Mouse (Mus musculus): ENCODE measurements around the gene Zmym5. TPM values are rescaled to one million over a fixed set of nuclear protein-coding genes. Genes with fewer than 3 reads are reported as not detected.
A peak's percentile ranks its signal among the peaks of the same experiment; 100 is the strongest.
"Not testable (repeated sequence)": the region's sequence is repeated elsewhere in the genome, so short reads cannot be mapped to it uniquely, and the experiment has no call there.

Zmym5 gene
- total RNA-seq (2018; cell fraction: chromatin; rRNA removed): 10 to 100 TPM; 47.0 to 97.9 (median 69.4) TPM
- 10 to 100 TPM in 23 of 26 experiments, 1 to 10 TPM in 3; 8.3 to 18.6 (median 13.0) TPM for total RNA-seq (2018; cell fraction: cytosol; rRNA removed)
- total RNA-seq (2018; cell fraction: nucleus; rRNA removed): 100 to 1,000 TPM in 3 of 26 experiments, 10 to 100 TPM in 23; 25.0 to 126 (median 66.7) TPM
- polyA plus RNA-seq (2018): 10.0 to 23.2 TPM (median 16.3 TPM) in 3 replicates

DNA sequence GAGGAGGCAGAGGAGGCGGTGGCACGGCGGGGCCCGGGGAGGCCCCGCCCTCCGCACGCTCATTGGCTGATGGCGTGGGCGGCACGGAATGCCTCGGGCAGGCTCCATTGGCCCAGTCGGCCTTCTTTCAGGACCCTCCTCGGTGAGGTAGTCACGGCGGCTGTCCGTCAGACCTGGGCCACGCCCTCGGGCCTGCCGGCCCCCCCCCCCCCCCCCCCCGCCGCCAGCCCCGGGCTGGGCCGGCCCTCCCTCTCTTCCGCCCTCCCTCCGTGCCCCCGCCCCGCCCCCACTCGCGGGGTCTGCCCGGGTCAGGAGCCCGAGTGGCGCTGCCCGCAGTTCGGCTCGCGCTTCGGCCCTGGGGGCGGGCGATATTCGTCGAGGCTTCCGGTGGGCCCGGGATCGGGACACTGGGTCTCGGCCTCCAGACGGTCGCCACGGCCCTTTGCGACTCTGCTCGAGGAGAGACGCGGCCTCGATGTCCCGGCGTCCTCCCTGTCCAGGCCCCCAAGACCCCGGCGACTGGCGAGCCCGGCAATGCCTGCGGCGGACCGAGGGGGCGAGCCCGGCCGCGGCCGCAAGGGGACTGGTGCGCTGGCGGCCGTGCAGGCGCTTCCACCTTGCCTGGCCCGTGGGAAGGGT, at the start of gene Zmym5:
Zmym5 (minus strand) TSS at position 16 of the 639 bp plus-strand sequence.
- not testable (repeated sequence) for H3K36me3 ChIP-seq (ENCODE audit: inconsistent target)
- Histone ChIP-seq H3K79me2 (ENCODE audit: inconsistent target) (peaks cover 39% of the 10 kb centered on the region), H3K27ac (peak within 1 kb of the TSS; percentile 40), H3K4me3 (ENCODE audit: inconsistent target) (peak within 1 kb of the TSS; percentile 71)
- under 1% methylated on average over 21 of the region's 72 CpGs for WGBS (ENCODE audit: missing documents)

DNA sequence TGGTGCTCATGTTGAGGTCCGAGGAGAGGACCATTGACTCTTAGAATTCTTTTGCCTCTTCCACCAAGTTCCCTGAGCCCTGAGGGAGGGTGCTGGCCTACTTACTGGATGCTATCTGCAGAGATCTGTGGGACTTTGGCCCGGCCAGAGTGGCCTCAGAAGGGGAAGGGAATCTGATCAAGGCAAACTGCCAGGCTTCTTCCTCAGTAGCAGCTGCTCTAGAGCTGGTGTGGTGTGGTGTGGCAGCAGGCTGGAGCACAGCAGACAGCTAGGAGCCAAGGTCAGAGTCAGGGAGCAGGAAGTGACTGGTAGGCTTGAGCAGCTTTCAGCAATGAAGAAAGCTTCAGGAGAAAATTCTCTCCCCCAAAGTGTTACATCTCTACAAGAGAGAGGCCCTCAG, 38.2 kb upstream of the Zmym5 start:
- H3K4me3 ChIP-seq (ENCODE audit: inconsistent target): no peak overlapping the region
- 41% methylated on average over 2 of the region's 2 CpGs for WGBS (ENCODE audit: missing documents)
- H3K79me2 ChIP-seq (ENCODE audit: inconsistent target): no peaks in the 10 kb centered on the region
- H3K36me3 ChIP-seq (ENCODE audit: inconsistent target): no peaks in the 10 kb centered on the region
- no peak overlapping the region for H3K27ac ChIP-seq

DNA sequence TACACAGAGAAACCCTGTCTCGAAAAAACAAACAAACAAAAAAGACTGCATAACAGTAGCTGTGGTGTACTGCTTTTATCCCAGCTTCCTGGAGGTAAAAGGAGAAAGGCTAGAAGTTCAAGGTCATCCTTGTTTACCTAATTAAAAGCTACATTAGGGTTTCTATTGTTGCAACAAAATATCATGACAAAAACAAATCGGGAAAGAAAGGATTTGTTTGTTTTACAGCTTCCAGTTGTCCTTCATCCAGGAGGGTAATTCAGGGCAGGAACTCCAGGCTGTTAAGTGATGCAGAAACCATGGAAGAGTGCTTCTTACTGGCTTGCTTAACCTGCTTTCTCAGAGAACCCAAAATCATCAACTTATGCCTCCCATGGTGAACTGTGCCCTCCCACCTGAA, 36.8 kb upstream of the Zmym5 start:
- Histone ChIP-seq H3K79me2 (ENCODE audit: inconsistent target) (no peaks in the 10 kb centered on the region), H3K4me3 (ENCODE audit: inconsistent target) (no peak overlapping the region), H3K36me3 (ENCODE audit: inconsistent target) (no peaks in the 10 kb centered on the region), H3K27ac (no peak overlapping the region)
- WGBS (ENCODE audit: missing documents): 69% methylated on average over 1 of the region's 2 CpGs

DNA sequence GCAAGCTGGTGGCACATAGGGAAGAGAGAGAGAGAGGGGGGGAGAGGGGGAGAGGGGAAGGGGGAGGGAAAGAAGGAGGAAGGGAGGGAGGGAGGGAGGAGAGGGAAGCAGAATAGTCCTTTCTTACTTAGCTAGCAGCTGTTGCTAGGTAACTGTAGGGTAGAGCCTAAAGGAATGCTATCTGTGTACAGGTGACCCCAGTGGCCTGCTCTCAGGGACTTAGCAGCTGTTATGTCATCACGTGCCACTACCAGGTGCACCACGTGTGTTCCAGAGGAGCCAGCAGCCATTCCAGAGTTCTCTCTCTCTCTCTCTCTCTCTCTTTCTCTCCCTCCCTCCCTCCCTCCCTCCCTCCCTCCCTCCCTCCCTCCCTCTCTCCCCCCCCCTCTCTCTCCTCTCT, 33.0 kb upstream of the Zmym5 start:
- Histone ChIP-seq H3K27ac (no peak overlapping the region), H3K36me3 (ENCODE audit: inconsistent target) (no peaks in the 10 kb centered on the region), H3K4me3 (ENCODE audit: inconsistent target) (no peak overlapping the region), H3K79me2 (ENCODE audit: inconsistent target) (no peaks in the 10 kb centered on the region)
- whole genome bisulfite sequencing (ENCODE audit: missing documents): no CpG with 5 or more reads among the region's 2 CpGs

DNA sequence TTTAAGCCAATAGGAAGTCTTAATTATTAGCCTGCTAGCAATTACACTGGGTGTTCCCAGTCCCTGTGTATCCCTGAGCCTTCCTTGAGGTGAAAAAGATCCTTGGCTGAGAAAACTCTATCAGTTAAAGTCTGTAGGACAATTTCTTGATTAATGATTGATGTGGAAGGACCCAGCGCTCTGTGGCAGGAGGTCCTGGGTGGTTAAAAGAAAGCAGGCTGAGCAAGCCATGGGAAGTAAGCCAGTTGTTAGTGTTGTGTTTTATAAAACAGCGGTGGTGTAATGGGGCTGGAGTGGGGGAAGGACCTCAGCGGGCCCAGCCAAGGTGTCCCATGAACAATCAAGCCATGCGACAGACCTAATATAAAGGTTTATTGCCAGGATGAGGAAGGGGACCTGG, 32.5 kb upstream of the Zmym5 start:
- Histone ChIP-seq H3K4me3 (ENCODE audit: inconsistent target) (no peak overlapping the region), H3K27ac (no peak overlapping the region), H3K79me2 (ENCODE audit: inconsistent target) (no peaks in the 10 kb centered on the region), H3K36me3 (ENCODE audit: inconsistent target) (no peaks in the 10 kb centered on the region)
- 82% methylated on average over 3 of the region's 4 CpGs for WGBS (ENCODE audit: missing documents)

DNA sequence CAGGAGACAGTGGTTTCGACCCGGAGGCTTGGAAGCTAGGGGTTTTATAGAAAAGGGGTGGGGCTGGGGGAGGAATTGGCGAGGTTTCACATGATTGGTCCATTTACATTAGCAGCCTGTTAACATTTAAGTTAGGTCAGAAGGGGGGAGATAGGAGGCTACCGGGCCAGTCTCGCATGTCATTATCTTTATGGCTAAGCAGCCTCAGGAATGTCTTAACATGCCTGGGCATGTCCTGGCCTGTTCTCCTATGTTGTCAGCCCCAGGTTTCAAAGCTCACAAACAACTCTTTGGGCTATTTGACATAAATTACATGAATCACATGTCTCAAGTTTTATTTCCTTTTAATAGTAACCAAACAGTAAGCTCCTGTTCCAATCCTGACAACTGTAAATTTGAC, 23.1 kb upstream of the Zmym5 start:
- not testable (repeated sequence) for H3K79me2 ChIP-seq (ENCODE audit: inconsistent target); H3K4me3 ChIP-seq (ENCODE audit: inconsistent target); H3K36me3 ChIP-seq (ENCODE audit: inconsistent target); H3K27ac ChIP-seq
- WGBS (ENCODE audit: missing documents): 100% methylated on average over 5 of the region's 5 CpGs

DNA sequence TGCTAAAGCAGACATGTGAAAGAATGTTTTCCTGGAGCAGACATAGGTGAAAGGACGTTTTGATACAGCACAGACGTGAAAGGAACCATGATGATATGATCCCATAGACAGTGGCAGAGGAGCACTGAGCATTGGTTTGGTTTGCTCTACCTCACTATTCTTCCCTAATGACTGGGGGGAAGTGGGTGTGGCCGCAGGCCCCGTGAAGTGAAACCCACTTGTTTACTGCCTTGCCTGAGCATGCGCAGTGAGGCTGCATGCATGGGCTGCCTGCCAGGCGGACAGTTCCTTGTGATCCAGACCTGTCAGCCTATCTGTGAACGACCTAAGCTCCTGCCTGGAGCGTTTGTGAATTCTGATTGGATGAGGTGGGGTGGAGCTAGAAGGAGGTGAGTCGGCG, 21.7 kb upstream of the Zmym5 start:
- not testable (repeated sequence) for H3K79me2 ChIP-seq (ENCODE audit: inconsistent target); H3K36me3 ChIP-seq (ENCODE audit: inconsistent target); H3K4me3 ChIP-seq (ENCODE audit: inconsistent target); H3K27ac ChIP-seq
- 87% methylated on average over 10 of the region's 10 CpGs for WGBS (ENCODE audit: missing documents)

DNA sequence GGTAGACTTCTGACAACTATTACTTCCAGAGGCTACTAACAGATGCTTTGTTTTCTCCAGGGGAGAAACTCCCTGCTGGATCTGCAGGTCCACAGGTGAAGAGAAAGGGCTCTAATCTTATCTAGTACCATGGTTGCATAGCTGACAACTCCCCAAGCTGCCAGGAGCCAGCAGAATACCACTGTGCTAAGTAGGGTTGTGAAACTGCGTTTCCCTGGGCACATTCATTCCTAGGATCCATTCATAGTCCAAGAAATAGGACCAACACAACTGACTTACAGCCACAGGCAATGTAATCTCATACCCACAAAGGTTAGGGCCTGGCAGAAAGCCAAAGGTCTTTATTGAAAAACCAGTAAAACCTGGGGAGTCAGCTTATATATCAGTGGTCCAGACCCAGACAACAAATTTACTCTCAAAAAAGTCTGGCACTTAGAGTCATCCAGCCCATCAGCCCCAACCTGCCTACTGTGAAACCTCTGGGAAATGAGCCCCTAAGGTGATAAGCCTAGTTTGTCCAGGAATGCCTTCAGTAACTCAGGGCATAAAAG, 21.1 kb upstream of the Zmym5 start:
- 89% methylated on average over 1 of the region's 1 CpGs for WGBS (ENCODE audit: missing documents)
- no peak overlapping the region for H3K27ac ChIP-seq
- H3K79me2 ChIP-seq (ENCODE audit: inconsistent target): no peaks in the 10 kb centered on the region
- no peak overlapping the region for H3K4me3 ChIP-seq (ENCODE audit: inconsistent target)
- no peaks in the 10 kb centered on the region for H3K36me3 ChIP-seq (ENCODE audit: inconsistent target)

DNA sequence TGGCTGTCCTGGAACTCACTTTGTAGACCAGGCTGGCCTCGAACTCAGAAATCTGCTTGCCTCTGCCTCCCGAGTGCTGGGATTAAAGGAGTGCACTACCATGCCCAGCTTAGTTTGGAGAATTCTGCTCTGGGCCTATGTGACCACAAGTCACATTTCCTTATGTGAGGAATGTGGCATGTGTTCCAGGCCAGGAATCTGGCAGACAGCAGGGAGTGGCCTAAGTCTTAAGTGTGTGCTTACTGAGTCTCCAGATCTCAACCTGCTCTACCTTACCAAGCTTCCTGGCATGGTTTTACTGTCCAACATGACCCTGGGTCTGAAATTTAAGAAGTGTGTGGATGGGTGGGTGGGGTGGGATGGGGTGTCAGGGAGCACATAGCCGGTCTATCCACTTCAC, 20.6 kb upstream of the Zmym5 start:
- Histone ChIP-seq H3K36me3 (ENCODE audit: inconsistent target) (no peaks in the 10 kb centered on the region), H3K27ac (no peak overlapping the region), H3K4me3 (ENCODE audit: inconsistent target) (no peak overlapping the region), H3K79me2 (ENCODE audit: inconsistent target) (no peaks in the 10 kb centered on the region)
- 98% methylated on average over 3 of the region's 3 CpGs for WGBS (ENCODE audit: missing documents)

DNA sequence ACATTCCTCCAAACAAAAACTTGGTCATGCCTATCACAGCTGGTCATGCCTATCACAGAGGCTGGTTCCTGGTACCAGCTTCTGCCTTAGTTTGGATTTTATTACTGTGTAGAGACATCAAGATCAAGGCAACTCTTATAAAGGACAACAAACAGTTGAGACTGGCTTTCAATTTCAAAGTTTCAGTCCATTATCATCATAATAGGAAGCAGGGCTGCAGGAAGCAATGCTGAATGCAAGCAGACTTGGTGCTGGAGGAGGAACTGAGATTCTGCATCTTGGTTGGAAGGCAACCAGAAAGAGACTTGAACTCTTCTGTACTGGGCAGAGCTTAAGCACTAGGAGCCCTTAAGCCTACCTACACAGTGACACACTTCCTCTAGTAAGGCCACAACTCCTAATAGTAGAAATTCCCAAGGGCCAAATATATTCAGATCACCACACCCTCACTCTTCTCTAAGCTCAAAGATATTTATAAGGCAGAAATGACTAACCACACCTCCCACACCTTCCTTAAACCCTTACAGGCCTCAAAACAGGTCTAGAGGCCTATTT, 19.1 kb upstream of the Zmym5 start:
- H3K79me2 ChIP-seq (ENCODE audit: inconsistent target): no peaks in the 10 kb centered on the region
- H3K27ac ChIP-seq: no peak overlapping the region
- no peak overlapping the region for H3K4me3 ChIP-seq (ENCODE audit: inconsistent target)
- H3K36me3 ChIP-seq (ENCODE audit: inconsistent target): no peaks in the 10 kb centered on the region

DNA sequence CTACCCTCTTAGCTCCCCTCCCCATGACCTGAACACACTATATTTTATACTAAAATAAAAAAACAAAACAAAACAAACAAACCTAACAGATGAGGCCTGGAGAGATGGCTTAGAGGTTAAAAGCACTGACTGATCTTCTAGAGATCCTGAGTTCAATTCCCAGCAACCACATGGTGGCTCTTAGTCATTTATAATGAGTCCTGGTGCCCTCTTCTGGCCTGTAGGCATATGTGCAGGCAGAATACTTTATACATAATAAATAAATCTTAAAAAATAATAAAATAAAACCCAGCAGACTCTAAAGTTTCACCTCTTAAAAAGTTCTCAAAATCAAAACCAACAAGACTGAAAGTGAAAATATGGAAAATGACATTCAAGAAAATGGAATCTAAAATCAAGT, 13.0 kb upstream of the Zmym5 start:
- no peaks in the 10 kb centered on the region for H3K79me2 ChIP-seq (ENCODE audit: inconsistent target)
- no peaks in the 10 kb centered on the region for H3K36me3 ChIP-seq (ENCODE audit: inconsistent target)
- H3K27ac ChIP-seq: no peak overlapping the region
- no peak overlapping the region for H3K4me3 ChIP-seq (ENCODE audit: inconsistent target)

DNA sequence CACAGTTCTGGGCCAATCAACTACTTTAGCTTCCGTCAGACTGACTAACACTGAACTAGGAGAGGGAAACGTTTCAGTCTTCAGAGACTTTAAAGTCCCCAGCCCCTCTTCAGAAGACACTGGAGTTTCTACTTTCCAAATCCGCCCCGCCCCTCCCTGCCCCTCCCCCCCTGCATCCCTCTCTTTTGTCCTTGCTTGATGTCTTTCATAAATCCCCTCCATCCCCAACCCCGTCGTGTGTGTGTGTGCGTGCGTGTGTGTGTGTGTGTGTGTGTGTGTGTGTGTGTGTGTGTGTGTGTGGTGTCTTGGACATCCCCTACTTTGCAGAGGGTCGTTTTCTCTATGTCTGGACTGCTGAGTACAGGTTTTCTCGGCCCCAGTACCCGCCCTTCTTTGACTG, 6.1 kb upstream of the Zmym5 start:
- Histone ChIP-seq H3K79me2 (ENCODE audit: inconsistent target) (no peaks in the 10 kb centered on the region), H3K27ac (no peak overlapping the region), H3K36me3 (ENCODE audit: inconsistent target) (no peaks in the 10 kb centered on the region), H3K4me3 (ENCODE audit: inconsistent target) (no peak overlapping the region)
- WGBS (ENCODE audit: missing documents): 65% methylated on average over 9 of the region's 11 CpGs

DNA sequence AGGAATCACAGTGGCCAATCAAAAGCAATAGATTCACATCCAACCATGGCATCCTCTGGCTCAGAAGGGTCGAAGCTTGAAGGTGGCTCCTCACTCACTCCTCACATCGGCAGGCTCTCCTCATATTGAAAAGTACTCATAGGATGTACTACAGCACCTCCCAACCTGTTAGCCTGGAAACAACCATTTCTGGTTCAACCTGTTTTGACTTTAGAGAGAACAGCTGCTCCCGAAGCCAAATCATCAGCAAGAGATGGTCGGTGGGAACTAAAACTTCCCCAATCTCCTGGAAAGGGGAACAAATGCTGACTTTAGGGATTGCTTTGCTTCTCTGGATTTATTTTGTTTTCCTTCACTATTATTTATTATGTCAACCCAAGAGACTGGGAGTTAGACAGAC, 5.6 kb upstream of the Zmym5 start:
- WGBS (ENCODE audit: missing documents): 85% methylated on average over 4 of the region's 4 CpGs
- no peak overlapping the region for H3K27ac ChIP-seq
- H3K79me2 ChIP-seq (ENCODE audit: inconsistent target): no peaks in the 10 kb centered on the region
- H3K36me3 ChIP-seq (ENCODE audit: inconsistent target): no peaks in the 10 kb centered on the region
- H3K4me3 ChIP-seq (ENCODE audit: inconsistent target): no peak overlapping the region

DNA sequence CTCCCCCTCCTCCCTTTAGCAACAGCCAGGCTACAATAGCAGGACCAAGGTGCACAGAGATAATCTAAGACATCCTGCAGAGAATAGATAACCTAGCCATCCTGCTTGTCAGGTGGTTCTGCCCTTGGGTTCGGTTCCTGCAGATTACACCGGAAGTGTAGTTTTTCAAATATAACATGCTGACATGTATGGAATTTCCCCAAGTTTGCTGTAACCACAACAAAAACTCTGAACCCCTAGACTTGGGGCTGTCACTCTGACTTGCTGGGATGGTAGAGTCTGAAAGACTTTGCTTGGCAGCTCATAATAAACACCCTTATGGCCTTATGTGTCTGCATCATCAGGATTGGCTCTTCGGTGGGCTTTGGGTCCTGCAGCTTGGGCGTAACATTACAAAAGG, 5.0 kb upstream of the Zmym5 start:
- Histone ChIP-seq H3K4me3 (ENCODE audit: inconsistent target) (no peak overlapping the region), H3K36me3 (ENCODE audit: inconsistent target) (no peaks in the 10 kb centered on the region), H3K27ac (no peak overlapping the region), H3K79me2 (ENCODE audit: inconsistent target) (no peaks in the 10 kb centered on the region)
- WGBS (ENCODE audit: missing documents): 98% methylated on average over 4 of the region's 4 CpGs

DNA sequence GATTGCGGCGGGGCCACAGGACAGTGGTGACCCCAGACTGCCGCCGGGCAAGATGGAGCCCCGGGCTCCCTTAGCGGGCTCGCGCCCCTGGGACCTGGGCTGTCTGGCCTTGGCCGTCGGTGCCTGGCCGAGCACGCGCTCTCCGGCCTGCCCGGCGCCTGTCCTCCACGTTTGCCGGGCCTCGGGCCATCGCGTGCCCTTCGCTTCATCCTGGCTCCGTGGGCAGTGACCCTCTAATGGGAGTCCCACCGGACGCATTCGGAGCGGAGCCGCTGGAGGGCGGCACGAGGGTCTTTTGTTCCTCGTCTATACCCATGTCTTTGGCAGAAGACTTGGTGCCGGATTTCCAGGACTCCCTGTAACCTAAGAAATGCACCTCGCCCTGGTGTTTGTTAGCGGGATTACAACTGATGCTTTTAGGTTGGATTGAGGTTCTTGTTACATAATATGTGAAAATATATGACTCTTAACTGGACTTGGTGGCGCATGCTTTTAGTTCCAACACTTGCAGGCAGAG, 1.1 kb upstream of the Zmym5 start:
- WGBS (ENCODE audit: missing documents): under 1% methylated on average over 34 of the region's 35 CpGs
- H3K27ac ChIP-seq: peak overlapping the region; percentile 33
- no peaks in the 10 kb centered on the region for H3K36me3 ChIP-seq (ENCODE audit: inconsistent target)
- peaks cover 32% of the 10 kb centered on the region for H3K79me2 ChIP-seq (ENCODE audit: inconsistent target)
- peak overlapping the region; percentile 30 for H3K4me3 ChIP-seq (ENCODE audit: inconsistent target)
